Mouse (Mus musculus): ENCODE results near the gene Kif5a.

Kif5a gene

GRCm38 (mm10) chr10:127289573-127290191 lies 26.5 kb upstream of the Kif5a start:
- DNase-seq: peak; percentile 55 to 74

GRCm38 (mm10) chr10:127288800-127289572 lies 25.8 kb upstream of the Kif5a start, which contains the start of gene Mbd6:
Gene Mbd6, minus strand, starts transcription at chr10:127289018.
- DNase-seq: peak; percentile 90 to 95

- peak; percentile 76 to 80 for DNase-seq
Measured at GRCm38 (mm10) chr10:127288328-127288799, 25.2 kb upstream of the Kif5a start.

- DNase-seq: no peak
Measured at GRCm38 (mm10) chr10:127287936-127288293, 24.8 kb upstream of the Kif5a start.

- no peak for DNase-seq
Measured at GRCm38 (mm10) chr10:127287271-127287935, 24.3 kb upstream of the Kif5a start.

- no peak for DNase-seq
Measured at GRCm38 (mm10) chr10:127286730-127287129, 23.6 kb upstream of the Kif5a start.

GRCm38 (mm10) chr10:127286194-127286593 lies 23.0 kb upstream of the Kif5a start:
- no peak for DNase-seq

- no peak for DNase-seq
Measured at GRCm38 (mm10) chr10:127285644-127286043, 22.5 kb upstream of the Kif5a start.

- DNase-seq: no peak
Measured at GRCm38 (mm10) chr10:127284724-127285500, 21.8 kb upstream of the Kif5a start.

- DNase-seq: no peak
Measured at GRCm38 (mm10) chr10:127284105-127284622, 21.0 kb upstream of the Kif5a start.

- no peak for DNase-seq
Measured at GRCm38 (mm10) chr10:127282620-127283215, 19.6 kb upstream of the Kif5a start.

- no peak for DNase-seq
Measured at GRCm38 (mm10) chr10:127281316-127281715, 18.2 kb upstream of the Kif5a start.

GRCm38 (mm10) chr10:127279730-127280129 lies 16.6 kb upstream of the Kif5a start:
- no peak for DNase-seq

- no peak for DNase-seq
Measured at GRCm38 (mm10) chr10:127274261-127275022, 11.3 kb upstream of the Kif5a start.

GRCm38 (mm10) chr10:127272371-127272770 lies 9.2 kb upstream of the Kif5a start:
- DNase-seq: no peak

GRCm38 (mm10) chr10:127269884-127270283 lies 6.7 kb upstream of the Kif5a start:
- no peak for DNase-seq

- no peak for DNase-seq
Measured at GRCm38 (mm10) chr10:127269036-127269435, 5.9 kb upstream of the Kif5a start.

- no peak for DNase-seq
Measured at GRCm38 (mm10) chr10:127268401-127268800, 5.3 kb upstream of the Kif5a start.

GRCm38 (mm10) chr10:127267318-127267717 lies 4.2 kb upstream of the Kif5a start:
- no peak for DNase-seq

- peak; percentile 95 to 97 for DNase-seq
Measured at GRCm38 (mm10) chr10:127266112-127267091, 3.3 kb upstream of the Kif5a start, which contains the start of gene Dctn2. Gene Dctn2, plus strand, starts transcription at chr10:127266368.

Data from kidney, postnatal 4 days (tissue).